8 mouse cellular contexts compared by ENCODE assay signal in genomic region chr12:3364508-3365448, GRCm38 (mm10). TPM values are rescaled to one million over a fixed set of nuclear protein-coding genes. Genes with fewer than 3 reads are reported as not detected.
DNase-seq lines count a peak whose midpoint lies in the region; ATAC-seq lines count a peak whose summit lies in the region.

Kif3c (plus strand) TSS chr12:3365132.

- peak within 1 kb of the TSS; percentile 88 for H3K4me3 ChIP-seq in hindbrain, embryonic 13.5 days

- ATAC-seq in hindbrain, embryonic 13.5 days (ENCODE audit: low FRiP score), result peak; percentile 93

- H3K36me3 ChIP-seq in hindbrain, embryonic 13.5 days, result peaks cover 17% of the 10 kb centered on the region

- H3K27ac ChIP-seq in hindbrain, embryonic 13.5 days, result peak within 1 kb of the TSS; percentile 98

- H3K4me2 ChIP-seq in hindbrain, embryonic 13.5 days, result peak within 1 kb of the TSS; percentile 87

- H3K9me3 ChIP-seq in hindbrain, embryonic 13.5 days, result peaks cover 4% of the 10 kb centered on the region; the same call in 1 of the 2 replicates

- H3K4me1 ChIP-seq in hindbrain, embryonic 13.5 days (replicated peaks), result peaks cover 46% of the 10 kb centered on the region

- H3K27me3 ChIP-seq in hindbrain, embryonic 13.5 days, result no peaks in the 10 kb centered on the region

- WGBS in hindbrain, embryonic 13.5 days, result 6% methylated on average over 48 of the region's 48 CpGs

- peak; percentile 86 for DNase-seq in MN1 (ENCODE audit: low spot score)
- DNase-seq in cerebellum, postnatal 10 days, result peak; percentile 92 to 94
- peak; percentile 87 for DNase-seq in frontal cortex, postnatal 14 days (ENCODE audit: low spot score in 2 of 2)
- peak; percentile 87 to 95 for DNase-seq in layer of hippocampus, postnatal 14 days (ENCODE audit: low spot score in 2 of 2)
- DNase-seq in lung, postnatal 10 days, result peak; percentile 80
- DNase-seq in ovary, postnatal 36 days (ENCODE audit: low spot score), result peak; percentile 69
- DNase-seq in thymus, postnatal 36 days, result peak; percentile 80 to 89

- peak within 1 kb of the TSS; percentile 99 for H3K9ac ChIP-seq in hindbrain, embryonic 13.5 days

RNA-seq across cellular contexts. Expression of gene Kif3c, which starts in this region (rescaled TPM):
- polyA plus RNA-seq in hindbrain, embryonic 13.5 days (2015; fragmentation: Nextera tagmentation; extraction: Ambion mirVana), result 77.8 and 80.7 TPM in 2 replicates
- total RNA-seq in layer of hippocampus, postnatal 14 days (2021), result 100 to 1,000 TPM; 189 to 193 TPM

Comparison
In these comparisons a context has a peak if more than half of its experiments do, and no peak if none do; other contexts are left out.
1. Peak in every context shown above with its lines: DNase-seq, ATAC-seq, H3K4me3 ChIP-seq and H3K27ac ChIP-seq.